ENCODE assay signal across 8 mouse cellular contexts in the genomic region with DNA sequence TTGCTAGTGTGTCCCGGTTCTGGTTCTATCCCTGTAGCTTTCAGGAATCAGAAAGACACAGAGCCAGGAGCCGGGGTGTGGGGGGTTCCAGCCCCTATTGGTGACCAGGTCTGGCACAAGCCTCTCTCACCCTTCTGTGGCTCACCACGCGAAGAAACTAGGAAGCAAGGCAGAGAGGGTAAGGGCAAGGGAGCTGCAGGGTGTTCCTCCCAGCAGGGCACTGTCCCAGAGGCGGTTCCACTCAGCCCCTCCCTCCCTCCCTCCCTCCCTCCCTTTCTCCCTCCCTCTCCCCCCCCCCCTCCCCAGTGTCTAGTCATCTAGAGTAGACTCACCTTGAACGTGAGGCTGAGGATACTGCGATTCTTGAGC. TPM values are rescaled to one million over a fixed set of nuclear protein-coding genes. Genes with fewer than 3 reads are reported as not detected.
DNase-seq lines count a peak whose midpoint lies in the region; ATAC-seq and TF ChIP-seq lines count a peak whose summit lies in the region.

No protein-coding gene starts in this region.

- TF ChIP-seq POLR2A in limb, embryonic 14.5 days (IDR thresholded peaks at IDR 0.05; ENCODE audit: borderline replicate concordance, extremely low read depth, insufficient read depth, insufficient read length): no peak

- DNase-seq in spleen, postnatal 10 days (ENCODE audit: low spot score in 2 of 2): peak; percentile 35 to 45
- no peak for DNase-seq in spleen, adult 18-20 months
- DNase-seq in limb, embryonic 14.5 days (ENCODE audit: low spot score): no peak
- DNase-seq in right cerebral cortex, adult 18-20 months: no peak
- DNase-seq in spleen, postnatal 36 days (ENCODE audit: low spot score in 2 of 2): no peak
- DNase-seq in adrenal gland, postnatal 10 days: no peak

- peak overlapping the region; percentile 21 for H3K4me3 ChIP-seq in limb, embryonic 14.5 days (replicated peaks; ENCODE audit: low read length)
- H3K4me3 ChIP-seq in neural tube, embryonic 12.5 days: peak overlapping the region; percentile 18

- peak overlapping the region; percentile 45 for H3K4me2 ChIP-seq in limb, embryonic 14.5 days (replicated peaks; ENCODE audit: low read depth, low read length, severe bottlenecking)
- H3K4me2 ChIP-seq in neural tube, embryonic 12.5 days (replicated peaks): peak overlapping the region; percentile 60

- H3K9me3 ChIP-seq in limb, embryonic 14.5 days (ENCODE audit: control insufficient read depth, low read length): no peaks in the 10 kb centered on the region
- H3K9me3 ChIP-seq in neural tube, embryonic 12.5 days: no peaks in the 10 kb centered on the region

- H3K4me1 ChIP-seq in limb, embryonic 14.5 days (ENCODE audit: control insufficient read depth, insufficient read depth, low read length): no peaks in the 10 kb centered on the region
- H3K4me1 ChIP-seq in neural tube, embryonic 12.5 days: peaks cover 6% of the 10 kb centered on the region; the same call in 1 of the 2 replicates

- 2% methylated on average over 6 of the region's 7 CpGs for WGBS in limb, embryonic 14.5 days
- whole genome bisulfite sequencing in neural tube, embryonic 12.5 days: 5% methylated on average over 6 of the region's 7 CpGs

- H3K27me3 ChIP-seq in limb, embryonic 14.5 days (ENCODE audit: control insufficient read depth, insufficient read depth, low read length): peaks cover 3% of the 10 kb centered on the region; the same call in 1 of the 2 replicates
- peaks cover 3% of the 10 kb centered on the region; the same call in 1 of the 2 replicates for H3K27me3 ChIP-seq in neural tube, embryonic 12.5 days (replicated peaks)

- ATAC-seq in granulocyte monocyte progenitor cell, adult 5-6 weeks (replicated peaks; ENCODE audit: poor library complexity, severe bottlenecking): peak; percentile 94
- no peak for ATAC-seq in limb, embryonic 14.5 days (ENCODE audit: low FRiP score, low read depth)
- peak; percentile 37; the same call in 1 of the 2 replicates for ATAC-seq in neural tube, embryonic 12.5 days (ENCODE audit: low FRiP score, low read depth)

- no peak overlapping the region for H3K27ac ChIP-seq in limb, embryonic 14.5 days (replicated peaks; ENCODE audit: low read depth, low read length)
- H3K27ac ChIP-seq in neural tube, embryonic 12.5 days: no peak overlapping the region

- no peak overlapping the region for H3K9ac ChIP-seq in limb, embryonic 14.5 days (ENCODE audit: low read depth, low read length, severe bottlenecking)
- H3K9ac ChIP-seq in neural tube, embryonic 12.5 days: 0 out of 2 replicates have a peak overlapping the region, but pooled peaks have one; percentile 13

- H3K36me3 ChIP-seq in limb, embryonic 14.5 days (ENCODE audit: control insufficient read depth, insufficient read depth, low read length): no peaks in the 10 kb centered on the region
- no peaks in the 10 kb centered on the region for H3K36me3 ChIP-seq in neural tube, embryonic 12.5 days

RNA-seq across cellular contexts. Expression of gene Trim14, which starts 8.4 kb away (rescaled TPM):
- total RNA-seq in granulocyte monocyte progenitor cell, adult 5-6 weeks (2014; fragmentation: Nextera tagmentation): 21.1 and 34.2 TPM in 2 replicates
- 15.6 and 16.3 TPM in 2 replicates for total RNA-seq in granulocyte monocyte progenitor cell, adult 5-6 weeks (2017)
- polyA plus RNA-seq in limb, embryonic 14.5 days (2012; rRNA removed): 1.6 and 2.5 TPM in 2 replicates
- 2.6 and 3.3 TPM in 2 replicates for polyA plus RNA-seq in limb, embryonic 14.5 days (2014; fragmentation: Nextera tagmentation; extraction: Ambion mirVana)
- polyA plus RNA-seq in neural tube, embryonic 12.5 days (2016; fragmentation: Nextera tagmentation; extraction: Ambion mirVana): 0.66 and 0.72 TPM in 2 replicates
- total RNA-seq in adrenal gland, postnatal 10 days (2021): 1 to 10 TPM; 5.1 to 8.7 TPM

RNA-seq across cellular contexts. Expression of gene Nans, which starts 38.5 kb away (rescaled TPM):
- total RNA-seq in granulocyte monocyte progenitor cell, adult 5-6 weeks (2014; fragmentation: Nextera tagmentation): 77.2 and 94.3 TPM in 2 replicates
- total RNA-seq in granulocyte monocyte progenitor cell, adult 5-6 weeks (2017): 86.2 and 97.0 TPM in 2 replicates
- polyA plus RNA-seq in limb, embryonic 14.5 days (2012; rRNA removed): 75.9 and 82.4 TPM in 2 replicates
- polyA plus RNA-seq in limb, embryonic 14.5 days (2014; fragmentation: Nextera tagmentation; extraction: Ambion mirVana): 84.1 and 84.5 TPM in 2 replicates
- polyA plus RNA-seq in neural tube, embryonic 12.5 days (2016; fragmentation: Nextera tagmentation; extraction: Ambion mirVana): 65.4 and 70.7 TPM in 2 replicates
- 10 to 100 TPM; 38.3 to 41.0 TPM for total RNA-seq in adrenal gland, postnatal 10 days (2021)

Comparison
In these comparisons a context has a peak if more than half of its experiments do, and no peak if none do; other contexts are left out.
1. DNase-seq: peak in spleen, postnatal 10 days (2 of 2); none in spleen, adult 18-20 months (0 of 2), limb, embryonic 14.5 days (single experiment), right cerebral cortex, adult 18-20 months (single experiment), spleen, postnatal 36 days (0 of 2) and adrenal gland, postnatal 10 days (single experiment).